10 mouse cellular contexts compared by ENCODE assay signal in genomic region chr2:24923561-24923960, GRCm38 (mm10). TPM values are rescaled to one million over a fixed set of nuclear protein-coding genes. Genes with fewer than 3 reads are reported as not detected.
DNase-seq lines count a peak whose midpoint lies in the region; ATAC-seq and TF ChIP-seq lines count a peak whose summit lies in the region.
"Had no signal": no experiment of that assay in that cellular context is flagged by ENCODE, and none has a peak within 500 bp of the region (broad histone marks: within the 10 kb centered on the region; RNA-seq: fewer than 3 reads in every experiment).

No protein-coding gene starts in this region.

- H3K4me3 ChIP-seq in forebrain, embryonic 14.5 days (ENCODE audit: low read depth, low read length), result no peak overlapping the region
- no peak overlapping the region for H3K4me3 ChIP-seq in forebrain, embryonic 13.5 days
- H3K4me3 ChIP-seq in liver, embryonic 14.5 days (ENCODE audit: insufficient read depth in 1 of 2, low read depth in 2 of 2, low read length in 2 of 2), result no peak overlapping the region
- no peak overlapping the region for H3K4me3 ChIP-seq in liver, embryonic 11.5 days (ENCODE audit: low read depth, low read length)
- H3K4me3 ChIP-seq: lung, embryonic 15.5 days had no signal

- H3K4me1 ChIP-seq in forebrain, embryonic 14.5 days (ENCODE audit: control insufficient read depth, insufficient read depth, low read length), result no peaks in the 10 kb centered on the region
- no peaks in the 10 kb centered on the region for H3K4me1 ChIP-seq in forebrain, embryonic 13.5 days
- peaks cover 2 to 4% of the 10 kb centered on the region in 2 experiments; a peak in 1 of 4 replicates for H3K4me1 ChIP-seq in liver, embryonic 14.5 days (replicated peaks; ENCODE audit: control insufficient read depth in 2 of 2, insufficient read depth in 2 of 2, low read length in 1 of 2)
- no peaks in the 10 kb centered on the region for H3K4me1 ChIP-seq in liver, embryonic 11.5 days (replicated peaks; ENCODE audit: control insufficient read depth, insufficient read depth, low read length)

- ATAC-seq in forebrain, embryonic 14.5 days, result no peak
- no peak for ATAC-seq in forebrain, embryonic 13.5 days
- ATAC-seq in liver, embryonic 14.5 days (ENCODE audit: insufficient read depth), result no peak
- ATAC-seq in liver, embryonic 11.5 days (replicated peaks; ENCODE audit: low FRiP score), result no peak
- ATAC-seq in megakaryocyte progenitor cell, adult 5-6 weeks (replicated peaks; ENCODE audit: poor library complexity), result 0 out of 2 replicates have a peak, but pooled peaks have one; percentile 34

- H3K9ac ChIP-seq in forebrain, embryonic 14.5 days (ENCODE audit: low read length), result no peak overlapping the region
- no peak overlapping the region for H3K9ac ChIP-seq in forebrain, embryonic 13.5 days
- no peak overlapping the region for H3K9ac ChIP-seq in liver, embryonic 14.5 days (replicated peaks)
- H3K9ac ChIP-seq in liver, embryonic 11.5 days (ENCODE audit: low read depth, low read length), result no peak overlapping the region
- H3K9ac ChIP-seq: lung, embryonic 15.5 days had no signal

- no peaks in the 10 kb centered on the region for H3K27me3 ChIP-seq in forebrain, embryonic 14.5 days (replicated peaks; ENCODE audit: control insufficient read depth, insufficient read depth, low read length)
- no peaks in the 10 kb centered on the region for H3K27me3 ChIP-seq in forebrain, embryonic 13.5 days
- no peaks in the 10 kb centered on the region for H3K27me3 ChIP-seq in liver, embryonic 14.5 days (ENCODE audit: control insufficient read depth, insufficient read depth, low read length)
- no peaks in the 10 kb centered on the region for H3K27me3 ChIP-seq in liver, embryonic 11.5 days (replicated peaks; ENCODE audit: control insufficient read depth, insufficient read depth, low read length)
- H3K27me3 ChIP-seq: lung, embryonic 15.5 days had no signal

- no peak overlapping the region for H3K27ac ChIP-seq in forebrain, embryonic 14.5 days (ENCODE audit: low read depth, low read length)
- H3K27ac ChIP-seq in forebrain, embryonic 13.5 days, result no peak overlapping the region
- H3K27ac ChIP-seq in liver, embryonic 14.5 days, result no peak overlapping the region
- no peak overlapping the region for H3K27ac ChIP-seq in liver, embryonic 11.5 days (ENCODE audit: low read depth, low read length)
- H3K27ac ChIP-seq: lung, embryonic 15.5 days had no signal

- no peak overlapping the region for H3K4me2 ChIP-seq in forebrain, embryonic 14.5 days (ENCODE audit: low read length)
- H3K4me2 ChIP-seq in forebrain, embryonic 13.5 days, result no peak overlapping the region
- no peak overlapping the region for H3K4me2 ChIP-seq in liver, embryonic 14.5 days (ENCODE audit: low read depth)
- H3K4me2 ChIP-seq in liver, embryonic 11.5 days, result no peak overlapping the region
- H3K4me2 ChIP-seq: lung, embryonic 15.5 days had no signal

- H3K9me3 ChIP-seq in forebrain, embryonic 14.5 days (replicated peaks; ENCODE audit: control insufficient read depth, low read length), result no peaks in the 10 kb centered on the region
- no peaks in the 10 kb centered on the region for H3K9me3 ChIP-seq in forebrain, embryonic 13.5 days (replicated peaks)
- no peaks in the 10 kb centered on the region for H3K9me3 ChIP-seq in liver, embryonic 14.5 days (ENCODE audit: control insufficient read depth, low read length)
- no peaks in the 10 kb centered on the region for H3K9me3 ChIP-seq in liver, embryonic 11.5 days (ENCODE audit: control insufficient read depth, low read length)
- H3K9me3 ChIP-seq: lung, embryonic 15.5 days had no signal

- peak; percentile 20 for DNase-seq in forebrain, embryonic 14.5 days (ENCODE audit: low spot score)
- DNase-seq in liver, embryonic 14.5 days (ENCODE audit: low read depth in 3 of 3, low spot score in 3 of 3), result no peak
- no peak for DNase-seq in liver, embryonic 11.5 days (ENCODE audit: low spot score)
- DNase-seq in R1 (ENCODE audit: low read depth, low spot score), result peak; percentile 48
- DNase-seq in layer of hippocampus, adult 8-10 months (ENCODE audit: low spot score in 2 of 2), result no peak
- no peak for DNase-seq in thymus, postnatal 25 days
- DNase-seq: gastrocnemius, postnatal 25 days had no signal

- 55% methylated on average over 2 of the region's 2 CpGs for WGBS in forebrain, embryonic 14.5 days
- 56% methylated on average over 2 of the region's 2 CpGs for WGBS in forebrain, embryonic 13.5 days
- 41% methylated on average over 2 of the region's 2 CpGs for WGBS in liver, embryonic 14.5 days (ENCODE audit: insufficient replicate concordance)
- 57% methylated on average over 2 of the region's 2 CpGs for WGBS in liver, embryonic 11.5 days

- no peak for TF ChIP-seq EP300 in liver, embryonic 14.5 days (IDR thresholded peaks at IDR 0.05; ENCODE audit: low read depth)

- peak; percentile 46 for TF ChIP-seq CTCF in liver, embryonic 14.5 days (IDR thresholded peaks at IDR 0.05; ENCODE audit: low read depth)

- 0 out of 2 replicates have a peak, but pooled peaks cover 2% of the 10 kb centered on the region for H3K36me3 ChIP-seq in forebrain, embryonic 14.5 days (ENCODE audit: control insufficient read depth, insufficient read depth, low read length)
- H3K36me3 ChIP-seq in forebrain, embryonic 13.5 days (ENCODE audit: poor library complexity, severe bottlenecking), result 0 out of 2 replicates have a peak, but pooled peaks cover 7% of the 10 kb centered on the region
- H3K36me3 ChIP-seq in liver, embryonic 14.5 days (replicated peaks; ENCODE audit: control insufficient read depth, insufficient read depth, low read depth), result no peaks in the 10 kb centered on the region
- H3K36me3 ChIP-seq in liver, embryonic 11.5 days (ENCODE audit: control insufficient read depth, insufficient read depth, low read length), result 0 out of 2 replicates have a peak, but pooled peaks cover 2% of the 10 kb centered on the region

RNA-seq across cellular contexts. Expression of gene Ehmt1, which starts 4.1 kb away (rescaled TPM):
- 76.7 and 90.7 TPM in 2 replicates for polyA plus RNA-seq in forebrain, embryonic 14.5 days (2014; fragmentation: Nextera tagmentation; extraction: Ambion mirVana)
- polyA plus RNA-seq in forebrain, embryonic 13.5 days (2015; fragmentation: Nextera tagmentation; extraction: Ambion mirVana), result 152 and 156 TPM in 2 replicates
- polyA plus RNA-seq in liver, embryonic 14.5 days (2012; rRNA removed), result 14.1 and 15.1 TPM in 2 replicates
- polyA plus RNA-seq in liver, embryonic 14.5 days (2014; fragmentation: Nextera tagmentation; extraction: Ambion mirVana), result 10.6 and 12.0 TPM in 2 replicates
- polyA plus RNA-seq in liver, embryonic 11.5 days (2014; fragmentation: Nextera tagmentation; extraction: Ambion mirVana), result 51.3 and 54.7 TPM in 2 replicates
- 34.4 and 36.7 TPM in 2 replicates for total RNA-seq in megakaryocyte progenitor cell, adult 5-6 weeks (2015)
- total RNA-seq in megakaryocyte progenitor cell, adult 5-6 weeks (2017), result 63.1 and 87.0 TPM in 2 replicates
- total RNA-seq in layer of hippocampus, adult 8-10 months (2022), result 10 to 100 TPM; 54.9 to 75.0 (median 66.8) TPM

RNA-seq across cellular contexts. Expression of gene Arrdc1, which starts 11.5 kb away (rescaled TPM):
- 16.6 and 20.5 TPM in 2 replicates for polyA plus RNA-seq in forebrain, embryonic 14.5 days (2014; fragmentation: Nextera tagmentation; extraction: Ambion mirVana)
- polyA plus RNA-seq in forebrain, embryonic 13.5 days (2015; fragmentation: Nextera tagmentation; extraction: Ambion mirVana), result 19.1 and 21.5 TPM in 2 replicates
- 20.8 and 29.1 TPM in 2 replicates for polyA plus RNA-seq in liver, embryonic 14.5 days (2012; rRNA removed)
- 10.9 and 14.7 TPM in 2 replicates for polyA plus RNA-seq in liver, embryonic 14.5 days (2014; fragmentation: Nextera tagmentation; extraction: Ambion mirVana)
- polyA plus RNA-seq in liver, embryonic 11.5 days (2014; fragmentation: Nextera tagmentation; extraction: Ambion mirVana), result 29.8 and 35.2 TPM in 2 replicates
- 24.5 and 29.2 TPM in 2 replicates for total RNA-seq in megakaryocyte progenitor cell, adult 5-6 weeks (2015)
- total RNA-seq in megakaryocyte progenitor cell, adult 5-6 weeks (2017), result 48.3 and 58.9 TPM in 2 replicates
- total RNA-seq in layer of hippocampus, adult 8-10 months (2022), result 10 to 100 TPM; 10.8 to 17.4 (median 17.1) TPM

RNA-seq across cellular contexts. Expression of gene Zmynd19, which starts 26.0 kb away (rescaled TPM):
- 8.6 and 12.7 TPM in 2 replicates for polyA plus RNA-seq in forebrain, embryonic 14.5 days (2014; fragmentation: Nextera tagmentation; extraction: Ambion mirVana)
- 10.2 and 12.1 TPM in 2 replicates for polyA plus RNA-seq in forebrain, embryonic 13.5 days (2015; fragmentation: Nextera tagmentation; extraction: Ambion mirVana)
- 10.0 and 16.4 TPM in 2 replicates for polyA plus RNA-seq in liver, embryonic 14.5 days (2012; rRNA removed)
- polyA plus RNA-seq in liver, embryonic 14.5 days (2014; fragmentation: Nextera tagmentation; extraction: Ambion mirVana), result 10.6 and 12.1 TPM in 2 replicates
- 46.0 and 47.3 TPM in 2 replicates for polyA plus RNA-seq in liver, embryonic 11.5 days (2014; fragmentation: Nextera tagmentation; extraction: Ambion mirVana)
- 16.0 and 19.1 TPM in 2 replicates for total RNA-seq in megakaryocyte progenitor cell, adult 5-6 weeks (2015)
- 42.9 and 62.2 TPM in 2 replicates for total RNA-seq in megakaryocyte progenitor cell, adult 5-6 weeks (2017)
- 10 to 100 TPM; 31.0 to 38.0 (median 35.3) TPM for total RNA-seq in layer of hippocampus, adult 8-10 months (2022)

RNA-seq across cellular contexts. Expression of gene Dph7, which starts 38.6 kb away (rescaled TPM):
- polyA plus RNA-seq in forebrain, embryonic 14.5 days (2014; fragmentation: Nextera tagmentation; extraction: Ambion mirVana), result 38.0 and 44.3 TPM in 2 replicates
- polyA plus RNA-seq in forebrain, embryonic 13.5 days (2015; fragmentation: Nextera tagmentation; extraction: Ambion mirVana), result 35.5 and 38.8 TPM in 2 replicates
- polyA plus RNA-seq in liver, embryonic 14.5 days (2012; rRNA removed), result 8.1 and 9.0 TPM in 2 replicates
- polyA plus RNA-seq in liver, embryonic 14.5 days (2014; fragmentation: Nextera tagmentation; extraction: Ambion mirVana), result 8.7 and 9.9 TPM in 2 replicates
- polyA plus RNA-seq in liver, embryonic 11.5 days (2014; fragmentation: Nextera tagmentation; extraction: Ambion mirVana), result 22.9 and 25.2 TPM in 2 replicates
- 20.8 TPM in 2 replicates for total RNA-seq in megakaryocyte progenitor cell, adult 5-6 weeks (2015)
- total RNA-seq in megakaryocyte progenitor cell, adult 5-6 weeks (2017), result 15.5 and 26.2 TPM in 2 replicates
- 10 to 100 TPM; 32.3 to 37.1 (median 35.2) TPM for total RNA-seq in layer of hippocampus, adult 8-10 months (2022)

RNA-seq across cellular contexts. Expression of gene Mrpl41, which starts 51.3 kb away (rescaled TPM):
- 178 and 193 TPM in 2 replicates for polyA plus RNA-seq in forebrain, embryonic 14.5 days (2014; fragmentation: Nextera tagmentation; extraction: Ambion mirVana)
- 163 and 175 TPM in 2 replicates for polyA plus RNA-seq in forebrain, embryonic 13.5 days (2015; fragmentation: Nextera tagmentation; extraction: Ambion mirVana)
- 31.9 and 48.1 TPM in 2 replicates for polyA plus RNA-seq in liver, embryonic 14.5 days (2012; rRNA removed)
- 93.6 and 102 TPM in 2 replicates for polyA plus RNA-seq in liver, embryonic 14.5 days (2014; fragmentation: Nextera tagmentation; extraction: Ambion mirVana)
- 149 and 158 TPM in 2 replicates for polyA plus RNA-seq in liver, embryonic 11.5 days (2014; fragmentation: Nextera tagmentation; extraction: Ambion mirVana)
- total RNA-seq in megakaryocyte progenitor cell, adult 5-6 weeks (2015), result 70.4 and 82.4 TPM in 2 replicates
- total RNA-seq in megakaryocyte progenitor cell, adult 5-6 weeks (2017), result 117 and 161 TPM in 2 replicates
- 10 to 100 TPM; 80.5 to 87.5 (median 85.1) TPM for total RNA-seq in layer of hippocampus, adult 8-10 months (2022)

Comparison
In these comparisons a context has a peak if more than half of its experiments do, and no peak if none do; other contexts are left out.
1. DNase-seq: peak in forebrain, embryonic 14.5 days (single experiment) and R1 (single experiment); none in liver, embryonic 14.5 days (0 of 3), liver, embryonic 11.5 days (single experiment), layer of hippocampus, adult 8-10 months (0 of 2) and thymus, postnatal 25 days (single experiment).